Mouse (Mus musculus) cerebellum, adult 9-10 months (tissue): ENCODE results near the gene Fam173a.

Experiments used
- DNase-seq: peaks from one replicate; pipeline ENCODE4 v3.0.0; 2022

Gene Fam173a

GRCm38 (mm10) chr17:25792615-25793014 is at the start of gene Fam173a:
Gene Fam173a (minus strand): TSS chr17:25792901.
- no peak for DNase-seq

GRCm38 (mm10) chr17:25841117-25841880 is 48.6 kb upstream of the Fam173a start, which contains the start of gene Gm20683:
Gene Gm20683 (minus strand): TSS chr17:25841763.
- DNase-seq: no peak

GRCm38 (mm10) chr17:25840519-25840918 is 47.8 kb upstream of the Fam173a start:
- DNase-seq: no peak

DNA sequence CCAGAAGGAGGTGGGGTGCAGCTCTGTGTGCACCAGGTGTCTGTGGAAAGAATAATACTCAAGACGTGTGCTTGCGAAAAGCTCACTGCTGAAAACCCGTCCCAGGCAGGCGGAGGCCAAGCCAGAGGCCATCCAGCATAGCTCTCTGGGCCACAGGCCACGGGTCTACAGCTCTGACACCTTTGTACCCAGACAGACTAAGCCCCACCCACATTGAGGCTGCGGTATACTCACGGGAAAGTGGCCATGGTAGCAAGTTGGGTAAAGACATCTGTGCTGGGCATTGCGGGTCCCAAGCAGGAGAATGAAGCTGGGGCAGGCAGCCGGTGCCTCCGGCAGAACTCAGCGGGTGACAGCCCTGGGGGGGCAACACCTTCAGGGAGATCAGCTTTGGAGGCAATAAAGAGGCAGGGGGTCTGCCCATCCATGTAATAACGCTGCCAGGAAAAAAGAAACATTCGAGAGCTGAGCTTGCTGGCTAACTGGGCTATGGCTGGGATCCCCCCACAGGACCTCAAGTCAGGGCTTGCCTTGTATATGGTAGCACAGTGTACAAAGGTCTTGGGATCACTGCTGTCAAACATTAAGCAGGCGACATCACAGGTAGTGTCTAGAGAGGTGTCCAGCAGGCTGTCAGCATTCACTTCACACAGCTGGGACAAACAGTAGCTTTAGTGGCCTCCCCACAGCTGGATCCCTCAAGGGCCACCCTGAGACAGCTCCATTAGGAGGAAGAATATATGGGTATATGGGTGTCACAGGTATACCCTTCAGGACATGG is 46.9 kb upstream of the Fam173a start:
- DNase-seq: no peak

GRCm38 (mm10) chr17:25838904-25839303 is 46.2 kb upstream of the Fam173a start:
- no peak for DNase-seq

GRCm38 (mm10) chr17:25837533-25837932 is 44.8 kb upstream of the Fam173a start:
- peak; percentile 56 for DNase-seq

GRCm38 (mm10) chr17:25837076-25837410 is 44.3 kb upstream of the Fam173a start, which contains the start of gene Rhbdl1:
Gene Rhbdl1 (minus strand): TSS chr17:25837295.
- DNase-seq: peak; percentile 89

DNA sequence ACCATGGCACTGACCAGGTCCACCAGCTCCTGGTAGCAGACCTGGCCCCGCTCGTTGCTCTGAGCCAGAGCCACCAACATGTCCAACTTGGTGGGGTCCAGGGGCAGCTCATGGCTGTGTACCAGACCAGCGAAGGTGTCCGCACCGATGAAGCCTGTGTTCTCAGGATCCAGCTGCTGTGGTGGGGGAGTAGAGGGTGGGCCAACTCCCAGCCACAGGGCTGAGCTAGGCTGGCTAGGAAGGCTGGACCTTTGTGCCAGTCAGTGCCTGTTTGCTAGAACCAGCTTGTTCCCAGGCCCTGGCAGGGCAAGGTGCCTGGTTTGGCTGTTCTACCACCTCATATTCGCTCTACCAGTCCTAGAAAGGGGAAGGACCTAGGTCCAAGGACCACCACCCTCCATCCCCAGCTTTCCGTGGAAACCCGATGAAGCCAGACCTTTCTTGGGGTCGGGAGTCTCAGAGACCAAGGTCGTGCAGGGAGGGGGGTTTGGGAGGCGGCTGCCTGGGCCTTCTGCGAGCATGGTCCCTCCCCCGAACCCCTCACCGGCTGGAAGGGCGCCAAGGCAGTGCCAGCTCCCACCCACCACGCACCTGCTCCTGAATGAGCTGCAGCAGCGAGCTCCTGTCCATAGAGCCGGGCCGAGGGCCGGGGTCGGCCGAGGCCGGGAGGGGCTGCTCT is 43.8 kb upstream of the Fam173a start:
- no peak for DNase-seq

GRCm38 (mm10) chr17:25835816-25836215 is 43.1 kb upstream of the Fam173a start:
- peak; percentile 68 for DNase-seq

GRCm38 (mm10) chr17:25835301-25835700 is 42.6 kb upstream of the Fam173a start:
- DNase-seq: peak; percentile 57

DNA sequence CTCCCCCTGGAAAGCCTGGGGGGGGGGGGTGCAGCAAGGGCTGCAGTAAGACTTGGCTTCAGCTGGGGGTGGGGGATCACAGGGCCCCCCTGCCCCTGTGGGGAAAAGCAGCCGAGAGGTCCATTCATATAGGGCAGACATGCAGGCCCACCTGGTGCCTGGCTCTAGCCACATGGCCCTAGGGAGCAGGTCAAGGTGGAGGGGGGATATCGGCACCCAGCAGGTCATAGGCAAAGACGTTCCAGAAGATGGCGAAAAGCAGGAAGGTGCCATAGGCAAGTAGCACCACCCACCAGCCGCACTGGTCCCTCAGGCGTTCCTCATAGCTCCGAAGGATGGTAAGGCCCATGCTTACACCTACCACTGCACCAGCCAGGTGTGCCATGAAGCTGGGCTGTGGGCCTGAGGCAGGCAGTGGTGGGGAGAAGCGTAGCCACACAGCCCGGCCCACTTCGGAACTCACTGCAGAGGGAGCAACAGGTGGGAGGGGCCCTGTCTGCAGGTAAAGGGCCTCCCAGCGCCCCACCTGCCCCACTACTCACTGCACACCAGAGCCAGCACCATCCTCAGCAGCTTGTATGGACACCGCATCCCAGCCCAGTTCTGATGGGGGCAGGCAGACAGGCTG is 42.0 kb upstream of the Fam173a start:
- peak; percentile 69 for DNase-seq

- DNase-seq: peak; percentile 74
These were observed 41.4 kb upstream of the Fam173a start for GRCm38 (mm10) chr17:25833961-25834594.

DNA sequence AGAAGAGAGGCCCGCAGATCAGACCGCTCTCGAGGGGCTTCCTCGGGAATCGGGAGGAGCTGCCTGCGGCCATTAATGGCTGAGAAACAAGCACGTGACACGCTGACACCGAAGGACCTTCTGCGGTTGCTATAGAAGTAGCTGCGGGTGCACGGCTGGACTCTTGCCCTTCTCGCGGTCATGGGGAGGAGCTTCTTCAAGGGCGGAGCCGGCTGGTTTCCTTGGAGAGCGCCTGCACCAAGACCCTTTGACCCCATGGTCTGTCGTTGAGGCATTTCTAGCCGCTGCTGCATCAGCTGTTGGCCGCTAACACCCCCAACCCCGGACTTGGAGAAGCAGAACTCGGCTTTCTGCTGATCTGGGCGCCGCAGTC is 40.6 kb upstream of the Fam173a start, which contains the start of gene Stub1:
Stub1 (minus strand) TSS at position 114 of the 373 bp plus-strand sequence.
- no peak for DNase-seq

DNA sequence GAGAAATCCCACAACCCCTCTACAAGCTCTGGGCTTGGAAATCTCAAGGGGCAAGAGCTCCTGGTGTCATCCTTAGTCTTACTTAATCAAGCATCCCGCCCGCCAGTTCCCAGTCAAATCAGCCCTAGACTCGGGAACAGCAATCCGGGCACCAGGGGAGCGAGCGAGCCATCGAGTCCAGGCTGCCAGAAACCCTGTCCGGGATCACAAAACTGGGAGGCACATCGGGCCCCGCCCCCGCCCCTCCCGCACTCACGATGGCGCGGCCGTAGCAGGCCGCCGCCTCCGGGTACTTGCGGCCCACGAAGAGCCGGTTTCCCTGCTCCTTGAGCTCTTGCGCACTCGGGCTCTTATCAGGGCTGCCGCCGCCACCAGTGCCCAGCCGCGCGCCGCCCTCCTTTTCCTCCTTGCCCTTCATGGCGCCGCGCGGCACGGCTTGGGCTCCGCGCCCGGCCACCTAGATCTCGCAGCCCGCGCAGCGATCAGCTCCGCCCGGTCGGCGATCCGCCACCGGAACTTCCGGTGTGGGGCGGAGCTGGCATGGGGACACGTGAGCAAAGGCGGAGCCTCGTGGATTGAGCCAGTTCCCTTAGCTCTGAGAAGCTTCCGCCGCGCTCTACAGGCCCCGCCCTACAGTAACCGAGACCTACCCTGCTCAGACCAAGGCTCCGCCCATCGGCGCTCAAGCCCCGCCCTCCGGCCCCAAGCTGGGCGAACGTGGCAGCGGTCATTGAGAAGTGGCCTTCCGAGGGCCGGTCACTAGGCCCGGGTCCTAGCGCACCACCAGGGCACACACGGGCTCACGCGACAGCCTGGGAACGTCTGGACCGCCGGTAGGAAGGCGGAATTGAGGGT is 40.0 kb upstream of the Fam173a start:
- DNase-seq: peak; percentile 99

DNA sequence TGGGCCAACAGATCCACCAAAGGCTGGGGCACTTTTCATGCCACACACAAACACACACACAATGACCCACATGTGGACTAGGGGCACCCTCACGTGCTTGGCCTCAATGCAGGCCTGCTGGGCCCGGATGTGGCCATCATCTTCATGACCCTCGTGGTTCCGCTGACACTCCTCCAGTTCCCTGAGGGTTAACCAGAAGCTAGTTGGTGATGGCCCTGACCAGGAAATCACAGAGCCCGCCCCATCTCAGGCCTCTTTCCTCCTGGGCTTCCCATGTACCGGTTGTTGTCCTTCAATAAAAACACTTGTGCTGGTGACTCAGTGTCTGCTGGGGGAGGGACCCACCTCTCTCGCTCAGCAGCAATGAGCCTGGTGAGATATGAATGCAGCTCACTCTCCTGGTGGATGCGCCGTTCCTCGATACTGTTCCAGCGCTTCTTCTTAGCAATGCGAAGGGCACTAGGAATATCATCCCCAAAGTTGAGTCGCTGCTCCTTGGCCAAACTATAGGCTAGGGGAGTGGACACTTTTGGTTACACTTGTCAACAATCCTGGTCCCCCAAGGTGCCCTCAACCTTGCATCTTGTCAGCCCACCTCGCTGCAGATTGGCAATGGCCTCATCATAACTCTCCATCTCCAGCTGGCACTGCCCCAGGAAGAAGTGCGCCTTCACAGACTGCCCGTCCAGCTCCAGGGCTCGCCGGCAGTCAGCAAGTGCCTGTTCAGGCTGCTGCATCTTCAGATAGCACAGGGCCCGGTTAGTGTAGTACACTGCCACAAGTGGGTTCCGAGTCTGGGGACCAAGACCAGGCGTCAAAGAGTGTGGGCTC is 39.0 kb upstream of the Fam173a start:
- DNase-seq: peak; percentile 77

DNA sequence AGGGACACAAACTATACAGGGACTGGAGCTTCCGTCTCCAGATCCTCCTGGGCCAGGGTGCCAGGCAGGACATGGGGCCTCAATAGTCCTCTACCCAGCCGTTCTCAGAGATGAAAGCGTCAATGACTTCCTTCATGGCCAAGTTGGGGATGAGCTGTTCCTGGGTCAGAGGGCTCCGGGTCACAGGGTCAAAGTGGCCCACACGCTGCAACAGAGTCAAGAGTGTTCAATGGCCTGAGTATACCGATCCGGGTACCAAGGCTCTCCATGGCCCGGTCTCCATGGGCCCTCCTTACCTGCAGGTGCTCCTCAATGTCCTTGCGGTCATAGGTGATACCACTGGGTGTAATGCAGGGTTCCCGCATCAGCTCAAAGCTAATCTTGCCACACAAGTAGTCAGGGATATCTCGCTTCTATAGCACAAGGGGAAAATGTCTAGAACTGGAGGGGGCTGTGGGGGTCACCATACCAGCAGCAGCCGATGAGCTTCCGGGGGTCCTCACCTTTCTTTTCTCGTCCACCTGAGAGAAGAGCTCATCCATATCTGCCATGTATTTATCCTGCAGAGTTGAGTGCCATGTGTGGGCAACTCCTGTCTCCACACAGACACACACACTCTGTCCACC is 38.2 kb upstream of the Fam173a start:
- DNase-seq: peak; percentile 53

GRCm38 (mm10) chr17:25830200-25830753 is 37.6 kb upstream of the Fam173a start:
- peak; percentile 57 for DNase-seq

DNA sequence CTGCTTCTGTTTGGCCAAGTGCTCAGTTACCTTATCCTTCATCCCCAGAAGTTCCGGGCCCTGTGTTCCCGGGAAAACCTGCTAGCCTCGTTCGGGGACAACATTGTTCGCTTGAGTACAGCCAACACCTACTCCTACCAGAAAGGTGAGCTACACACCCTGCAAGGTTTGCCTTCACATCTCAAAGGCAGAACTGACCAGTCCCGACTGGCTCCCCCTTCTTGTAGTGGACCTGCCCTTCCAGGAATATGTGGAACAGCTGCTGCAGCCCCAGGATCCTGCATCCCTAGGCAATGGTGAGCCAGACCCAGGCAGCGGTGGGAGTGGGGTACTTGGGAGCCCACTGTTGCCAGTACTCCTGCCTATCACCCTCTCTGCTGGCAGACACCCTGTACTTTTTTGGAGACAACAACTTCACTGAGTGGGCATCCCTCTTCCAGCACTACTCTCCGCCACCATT is 36.9 kb upstream of the Fam173a start:
- peak; percentile 62 for DNase-seq

GRCm38 (mm10) chr17:25828712-25829557 is 36.2 kb upstream of the Fam173a start, which contains the start of gene Jmjd8:
Gene Jmjd8 (plus strand): TSS chr17:25828867.
- DNase-seq: peak; percentile 85
